Mouse (Mus musculus) gastrocnemius, postnatal 4 days (tissue): ENCODE data around the gene Naa60. TPM values are rescaled to one million over a fixed set of nuclear protein-coding genes. Genes with fewer than 3 reads are reported as not detected.

Experiments used
- DNase-seq, 2 experiments: peaks; one replicate each; pipeline ENCODE4 v3.0.0; 2021 to 2022; ENCODE audit warnings: low spot score in 2 of 2, mixed read lengths in 2 of 2
- total RNA-seq, 2 experiments: library from RNA; stranded (reverse); gene quantifications; 2 replicates each; pipeline ENCODE4 v1.2.3; 2021

Gene Naa60
- total RNA-seq, 2 experiments from 2014 or later = 37.3 to 43.1 TPM

DNA sequence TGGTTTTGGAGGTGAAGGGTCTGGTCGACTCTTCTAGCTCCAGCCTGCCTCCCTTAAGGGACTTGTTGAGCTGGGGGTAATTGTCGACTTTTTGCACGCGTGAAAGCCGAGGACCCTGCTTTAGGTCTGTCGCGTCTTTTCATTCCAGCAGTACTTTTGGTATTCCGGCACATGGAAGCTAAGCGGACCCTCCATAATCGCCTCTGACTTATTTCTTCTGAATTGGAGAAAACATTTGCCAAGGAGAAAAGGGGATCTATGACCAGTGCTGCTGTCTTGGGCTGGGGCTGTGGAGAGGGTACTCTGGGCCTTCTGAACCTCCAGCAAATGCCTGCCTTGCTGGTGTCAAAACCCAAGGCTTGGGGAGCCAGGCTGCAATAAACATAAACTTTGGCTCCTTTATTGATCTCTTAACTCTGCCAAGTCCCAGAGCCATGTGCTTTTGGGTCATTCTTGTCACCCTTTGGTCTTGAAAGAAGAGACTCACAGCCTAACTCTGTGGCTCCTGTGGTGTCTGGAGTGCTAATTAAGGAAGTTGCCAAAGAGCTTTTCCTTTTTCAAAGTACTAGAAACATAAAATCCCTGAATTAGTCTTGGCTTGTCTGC, 13.0 kb downstream of the Naa60 start:
- no peak for DNase-seq

DNA sequence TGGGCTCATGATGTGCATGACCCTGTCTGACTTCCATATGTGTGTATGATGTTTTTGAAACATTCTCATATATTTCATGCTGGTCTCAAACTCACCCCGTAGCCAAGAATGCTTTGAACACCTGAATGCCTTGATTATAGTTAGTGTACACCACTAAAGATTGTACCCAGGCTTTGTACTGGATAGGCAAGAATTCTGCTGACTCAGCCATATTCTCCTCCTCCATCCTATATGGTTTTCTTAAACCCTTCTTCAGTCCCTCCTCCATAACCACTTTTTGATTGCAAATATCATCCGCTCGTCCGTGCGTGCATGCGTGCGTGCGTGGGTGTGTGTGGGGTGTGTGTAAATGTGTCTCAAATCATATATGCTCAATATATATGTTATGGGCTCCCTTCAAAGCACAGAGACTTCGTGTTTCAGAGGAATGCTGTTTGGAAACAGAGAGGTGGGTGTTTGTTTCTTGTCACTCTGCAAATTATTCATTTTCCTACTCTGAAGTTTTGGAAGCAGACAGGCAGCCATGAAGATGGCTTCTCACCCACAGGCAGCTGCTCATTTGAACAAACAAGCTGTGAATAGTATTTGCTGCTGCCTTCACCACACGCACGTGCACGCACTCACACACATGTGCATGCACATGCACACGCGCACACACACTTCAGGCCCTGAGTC, 19.6 kb downstream of the Naa60 start:
- DNase-seq = no peak

DNA sequence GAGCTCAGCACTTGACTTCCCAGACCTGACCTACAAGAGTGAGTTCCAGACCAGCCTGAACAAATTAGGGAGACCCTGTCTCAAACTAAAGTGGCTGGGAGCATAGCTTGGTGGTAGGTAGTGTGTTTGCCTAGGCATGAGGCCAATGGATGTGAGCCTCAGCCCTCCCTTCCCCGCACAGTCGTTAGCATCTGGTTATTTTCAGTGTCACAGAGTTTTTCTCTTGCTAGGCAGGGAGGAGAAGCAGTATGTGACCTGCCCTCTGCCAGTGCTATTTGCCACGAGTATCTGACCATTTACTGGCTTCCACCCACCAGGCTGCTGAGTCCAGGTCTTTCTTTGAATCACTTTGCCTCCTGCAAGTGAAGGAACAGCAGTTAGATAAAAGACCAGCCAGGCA, 21.6 kb downstream of the Naa60 start:
- DNase-seq = no peak

DNA sequence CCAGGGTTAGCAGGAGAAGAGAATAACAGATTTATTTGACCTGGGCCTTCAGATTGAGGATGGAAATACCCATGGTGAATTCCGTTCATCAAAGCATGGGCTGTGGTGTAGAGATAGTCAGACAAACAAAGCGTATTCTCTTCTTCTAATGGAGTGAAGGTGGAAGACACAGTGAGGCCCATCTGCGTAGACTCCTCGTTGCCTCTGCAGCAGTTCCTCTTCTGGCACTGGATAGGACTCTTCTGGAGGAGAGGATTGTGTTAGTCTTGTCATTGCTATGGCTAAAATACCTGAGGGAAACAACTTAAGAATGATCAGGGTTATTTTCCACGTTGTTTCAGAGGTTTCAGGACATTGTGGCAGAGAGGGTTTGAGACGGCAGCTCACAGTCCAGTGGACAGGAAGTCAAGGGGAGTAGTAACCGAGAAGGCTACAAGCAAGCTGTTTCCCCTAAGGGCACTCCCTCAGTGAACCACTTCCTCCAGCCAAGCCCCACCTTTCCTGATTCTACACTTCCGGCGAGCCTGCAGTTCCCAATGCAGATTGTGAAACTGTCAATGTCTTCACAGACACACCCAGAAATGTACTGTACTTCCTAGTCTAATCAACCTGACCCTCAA, 23.1 kb downstream of the Naa60 start:
- no peak for DNase-seq

DNA sequence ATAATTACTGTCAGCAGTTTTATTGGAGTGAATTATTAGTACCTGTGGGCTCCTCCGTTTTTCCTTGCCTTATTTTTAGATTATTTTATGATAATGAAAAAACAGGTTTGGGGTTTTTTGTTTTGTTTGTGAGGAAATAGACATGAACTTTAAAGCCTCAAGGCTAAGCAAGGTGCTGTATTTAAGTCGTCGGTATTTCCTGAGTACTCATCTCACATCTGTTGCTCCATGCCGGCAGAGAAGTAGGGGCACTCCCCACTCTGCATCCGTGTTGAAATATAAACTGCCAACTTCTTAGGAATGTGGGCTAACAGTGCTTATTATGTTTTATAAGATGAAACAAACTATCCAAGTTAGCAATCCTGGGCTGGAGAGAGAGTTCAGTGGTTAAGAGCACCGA, 23.9 kb downstream of the Naa60 start:
- DNase-seq = no peak

DNA sequence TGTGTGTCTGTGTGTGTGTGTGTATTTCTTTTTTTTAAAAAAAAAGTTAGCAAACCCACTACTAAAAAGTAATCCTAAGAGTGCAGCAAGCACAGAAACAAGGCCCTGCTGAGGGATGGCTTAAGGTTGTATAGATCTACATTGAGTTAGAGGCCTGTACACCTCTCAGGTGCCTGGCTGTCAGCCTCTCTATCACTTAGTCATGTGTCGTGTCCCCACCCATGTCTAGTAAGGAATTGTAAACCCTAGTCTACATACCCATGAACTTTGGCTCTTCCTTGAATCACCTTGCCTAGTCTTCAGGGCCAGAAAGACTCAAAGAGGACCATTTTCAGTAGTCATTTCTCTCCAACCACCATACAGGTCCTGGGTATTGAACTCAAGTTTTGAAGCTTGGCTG, 24.4 kb downstream of the Naa60 start:
- no peak for DNase-seq

DNA sequence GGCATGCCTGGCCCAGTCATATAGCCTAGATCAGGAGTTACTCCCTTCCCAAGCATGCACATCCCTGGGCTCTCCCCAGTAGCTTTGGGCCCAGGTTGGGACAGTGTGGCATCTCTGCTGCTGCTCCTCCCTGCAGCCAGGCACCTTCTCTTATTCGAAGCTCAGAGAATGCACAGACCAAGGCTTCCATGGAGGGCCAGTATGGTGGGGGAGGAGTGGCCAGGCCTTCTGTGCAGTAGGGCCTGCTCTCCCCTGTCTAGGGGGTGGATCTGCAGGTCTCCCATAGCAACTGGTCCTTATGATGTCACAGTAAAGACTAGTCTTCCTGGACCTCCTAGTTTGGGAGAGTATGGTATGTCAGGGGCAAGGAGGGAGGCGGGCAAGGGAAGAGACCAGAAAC, 35.3 kb downstream of the Naa60 start:
- no peak for DNase-seq

DNA sequence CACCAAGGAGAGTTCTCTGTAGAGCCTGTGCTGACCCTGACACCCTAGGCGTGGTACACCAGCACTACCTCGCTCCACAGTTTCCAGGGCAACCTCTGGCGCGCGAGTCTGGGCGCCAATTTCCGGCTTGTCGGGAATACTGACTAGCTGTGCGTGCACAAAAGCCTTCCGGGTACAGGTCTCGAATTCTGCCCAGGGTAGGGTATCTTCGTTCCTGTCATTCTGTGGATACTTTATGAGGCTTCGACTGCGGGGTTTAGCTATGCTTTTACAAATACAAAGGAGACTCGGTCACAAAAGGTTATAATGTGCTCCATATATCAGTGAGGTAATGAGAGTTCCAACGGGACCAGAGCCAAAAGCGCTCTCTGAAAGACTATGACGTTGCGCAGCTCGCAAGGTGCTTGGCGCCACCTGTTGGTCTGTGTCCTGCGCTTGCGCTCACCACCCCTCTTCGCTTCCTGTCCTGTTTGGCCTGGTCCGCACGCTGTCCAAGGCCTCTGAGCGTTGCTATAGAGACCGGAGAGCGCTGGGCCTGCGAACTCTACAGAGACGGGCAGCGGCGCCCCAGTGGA, 36.4 kb downstream of the Naa60 start, which contains the start of the genes 1700037C18Rik and Cluap1:
1700037C18Rik (minus strand) TSS at position 153 of the 575 bp plus-strand sequence.
Cluap1 (plus strand) TSS at position 265 of the 575 bp plus-strand sequence.
- DNase-seq = peak; percentile 73 to 93

DNA sequence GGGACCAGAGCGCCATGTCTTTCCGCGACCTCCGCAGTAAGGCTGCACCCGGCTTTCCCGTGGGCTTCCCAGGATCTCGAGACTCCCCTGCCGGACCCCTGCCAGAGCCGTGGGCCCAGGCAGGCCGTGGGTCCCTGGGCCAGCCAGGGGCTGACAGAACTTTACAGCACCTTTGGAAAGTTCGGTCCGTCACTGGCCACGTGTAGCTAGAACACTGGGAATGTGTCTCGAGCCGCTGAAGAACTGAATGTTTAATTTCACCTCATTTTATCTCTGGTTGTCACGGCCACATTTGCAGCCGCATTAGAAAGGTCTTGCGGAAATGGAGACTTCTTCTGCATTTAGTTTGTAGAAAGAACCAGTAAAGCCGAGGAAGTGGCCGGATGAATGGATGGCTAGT, 36.9 kb downstream of the Naa60 start:
- no peak for DNase-seq

DNA sequence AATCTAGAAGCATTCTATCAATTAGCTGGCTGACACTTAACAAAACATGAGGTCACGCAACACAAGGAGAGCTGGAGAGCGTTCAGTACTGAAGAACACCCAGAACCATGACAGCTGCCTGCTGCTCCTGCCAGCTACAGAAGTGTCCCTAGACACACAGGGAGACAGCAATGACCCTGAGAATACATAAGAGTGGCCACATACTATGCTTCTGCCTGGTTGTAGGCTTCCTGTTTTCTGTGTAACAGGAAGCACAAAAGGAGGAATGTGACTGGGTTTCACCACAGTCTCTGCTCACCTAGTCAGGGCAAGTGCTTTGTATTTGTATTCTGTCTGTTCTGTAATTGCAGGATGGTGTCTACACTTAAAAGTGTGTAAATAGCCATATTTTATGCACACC, 48.6 kb downstream of the Naa60 start:
- no peak for DNase-seq

DNA sequence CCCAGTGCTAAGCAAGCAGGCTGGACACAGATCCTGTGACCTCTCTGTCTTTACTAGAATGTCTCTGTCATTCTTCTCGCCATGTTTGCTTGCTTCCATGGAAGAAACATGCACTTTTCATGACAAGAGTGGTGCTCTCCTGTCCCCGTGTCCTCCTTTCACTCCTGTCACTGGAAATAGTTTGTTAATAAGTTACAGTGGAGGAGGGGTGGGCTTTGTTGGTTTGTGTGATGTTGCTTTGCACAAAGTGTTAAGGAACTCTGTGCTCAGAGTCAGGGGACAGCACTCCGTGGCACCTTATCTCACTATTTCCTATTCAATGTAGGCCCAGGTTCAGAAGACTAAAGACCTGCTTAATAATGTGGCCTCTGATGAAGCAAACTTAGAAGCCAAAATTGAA, 51.3 kb downstream of the Naa60 start:
- no peak for DNase-seq

DNA sequence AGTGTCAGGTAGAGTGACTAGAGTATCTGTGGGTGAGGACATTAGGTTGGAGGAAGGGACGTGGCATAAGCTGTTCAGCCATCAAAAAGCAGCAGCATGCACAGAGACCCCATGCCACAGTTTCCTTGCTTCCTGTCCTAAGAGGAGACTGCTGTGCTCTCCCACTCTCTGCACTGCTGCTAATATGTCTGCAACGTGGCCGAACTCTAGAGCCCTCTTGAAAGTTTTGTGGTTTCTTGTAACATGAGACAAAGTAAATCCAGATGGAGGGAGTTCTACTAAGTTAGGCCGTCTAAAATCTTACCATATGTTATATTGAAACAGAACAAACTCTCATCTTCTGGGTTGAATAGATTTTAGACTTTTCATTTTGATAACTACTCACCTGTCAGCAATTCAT, 51.8 kb downstream of the Naa60 start:
- no peak for DNase-seq

DNA sequence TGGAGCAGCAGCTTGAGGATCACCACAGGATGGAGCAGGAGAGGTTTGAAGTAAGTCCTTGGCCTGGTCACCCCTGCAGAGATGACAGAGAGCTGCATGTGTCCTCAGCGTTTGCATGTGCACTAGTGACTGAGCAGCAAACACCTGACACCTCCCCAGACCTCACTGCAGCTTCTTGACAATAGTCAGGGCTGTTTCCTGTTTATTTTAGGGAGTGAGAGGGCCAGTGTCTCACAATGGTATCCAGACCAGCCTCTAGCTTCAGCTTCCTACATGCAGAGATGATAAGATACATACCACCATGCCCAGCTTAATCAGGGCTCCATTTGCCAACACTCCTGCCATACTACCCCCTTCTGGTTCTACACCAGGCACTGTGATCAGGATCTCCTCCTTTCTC, 56.4 kb downstream of the Naa60 start:
- no peak for DNase-seq

DNA sequence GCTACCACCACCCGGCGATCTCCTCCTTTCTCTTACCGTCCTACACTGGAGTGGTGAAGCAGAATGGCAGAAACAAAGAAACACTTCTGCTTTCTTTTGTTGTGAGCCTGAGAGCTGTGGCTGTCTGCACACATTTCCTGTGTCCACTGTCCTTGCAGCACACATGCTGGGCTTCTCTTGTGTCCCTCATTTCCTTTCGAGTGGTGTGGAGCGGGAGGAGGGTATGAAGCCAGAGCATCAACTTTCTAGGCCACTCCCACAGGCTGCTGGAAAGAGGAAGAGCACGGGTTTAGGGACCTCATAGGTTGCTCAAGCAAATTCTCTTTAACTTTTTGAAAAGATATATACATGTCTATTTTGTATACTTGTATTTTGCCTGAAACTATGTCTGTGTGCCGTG, 57.0 kb downstream of the Naa60 start:
- DNase-seq = no peak

DNA sequence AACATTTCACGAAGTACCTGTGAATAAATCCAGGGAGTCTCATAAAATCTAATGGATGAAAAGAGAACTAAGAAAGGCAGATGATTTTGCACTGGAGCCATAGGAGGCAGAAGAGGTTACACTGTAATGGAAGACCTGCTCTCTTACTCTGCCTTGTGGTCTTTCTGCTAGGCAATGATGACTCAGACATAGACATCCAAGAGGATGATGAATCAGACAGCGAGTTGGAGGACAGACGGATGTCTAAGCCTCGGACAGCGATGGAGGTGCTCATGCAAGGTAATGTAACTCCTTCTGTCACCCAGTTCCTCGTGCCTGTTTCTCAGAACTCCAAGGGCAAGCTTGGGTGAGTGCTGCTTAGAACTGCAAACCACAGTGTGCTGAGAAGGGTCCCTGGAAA, 61.4 kb downstream of the Naa60 start:
- DNase-seq = no peak

DNA sequence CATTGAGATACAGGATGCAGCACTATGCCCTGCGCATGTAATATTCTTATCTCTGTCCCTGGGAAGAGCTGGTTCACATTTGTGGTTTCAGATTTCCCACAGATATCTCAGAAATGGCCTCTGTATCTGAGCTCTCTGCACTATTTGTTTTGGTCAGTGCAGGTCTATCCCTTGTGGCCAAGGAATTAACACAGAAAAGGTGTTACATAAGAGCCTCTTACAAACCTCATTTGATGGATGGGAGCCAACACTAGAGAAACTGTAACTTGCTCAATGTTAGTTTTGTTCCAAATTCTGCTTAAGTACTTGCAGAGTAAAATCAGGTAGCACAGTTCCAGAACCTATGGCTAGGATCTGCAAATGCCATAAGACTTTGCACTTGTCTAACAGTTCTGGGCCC, 61.9 kb downstream of the Naa60 start:
- no peak for DNase-seq

DNA sequence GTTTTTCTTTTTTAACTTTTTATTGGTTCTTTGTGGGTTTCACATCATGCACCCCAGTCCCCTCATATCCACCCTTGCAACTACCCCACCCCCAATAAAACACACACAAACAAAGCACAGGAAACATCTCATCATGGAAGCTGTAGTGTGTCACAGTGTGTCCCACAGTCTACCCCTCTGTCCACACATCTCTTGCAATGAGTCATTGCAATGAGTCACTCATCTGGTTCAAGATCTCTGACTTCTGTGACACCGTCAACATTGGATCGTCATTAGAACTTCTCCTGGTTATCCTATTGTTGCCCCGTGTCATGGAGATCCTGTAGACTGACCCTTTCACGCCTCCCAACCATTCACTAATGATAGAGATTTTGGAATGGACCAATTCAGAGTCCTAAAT, 62.5 kb downstream of the Naa60 start:
- DNase-seq = no peak

DNA sequence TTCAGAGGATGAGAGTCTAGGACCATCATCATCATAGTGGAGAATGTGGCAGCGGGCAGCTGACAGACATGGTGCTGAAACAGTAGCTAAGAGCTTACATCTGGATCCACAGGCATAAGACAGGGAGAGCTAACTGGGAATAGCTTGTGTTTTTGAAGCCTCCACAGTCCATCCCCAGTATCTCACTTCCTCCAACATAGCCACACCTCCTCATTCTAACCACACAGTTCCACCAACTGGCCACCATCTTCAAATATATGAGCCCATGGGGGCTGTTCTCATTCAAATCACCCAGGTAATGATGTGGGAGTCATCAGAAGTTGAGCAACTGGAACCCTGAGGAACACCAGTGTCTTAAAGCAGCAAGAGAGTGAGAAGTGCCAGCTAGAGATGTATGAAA, 79.0 kb downstream of the Naa60 start:
- no peak for DNase-seq
